Mouse (Mus musculus): ENCODE measurements at regions not wholly inside any gene's neighbourhood (a gene's known extent, or its start where the extent isn't known, plus 50 kb on each side); places are given as distances from the start of the nearest gene placed in this dataset.

DNA sequence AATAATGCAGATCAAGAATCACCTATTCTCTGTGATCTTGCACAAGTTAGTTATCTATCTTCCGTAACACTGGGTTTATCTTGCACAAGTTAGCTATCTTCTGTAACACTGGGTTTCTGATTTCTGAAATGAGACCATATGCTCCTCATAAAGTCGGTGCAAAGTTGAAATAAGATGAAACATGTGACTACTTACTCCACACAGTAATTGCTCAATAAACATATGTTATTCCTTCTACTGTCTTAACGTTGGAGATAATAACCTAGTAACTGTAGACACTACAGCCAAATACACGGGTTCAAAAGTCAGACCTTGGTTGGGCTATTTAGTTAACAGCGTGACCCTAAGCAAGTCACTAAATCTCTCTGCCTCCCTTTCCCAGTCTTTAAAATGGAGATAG, 65.8 kb upstream of the Atp11b start:
- no peak for DNase-seq

DNA sequence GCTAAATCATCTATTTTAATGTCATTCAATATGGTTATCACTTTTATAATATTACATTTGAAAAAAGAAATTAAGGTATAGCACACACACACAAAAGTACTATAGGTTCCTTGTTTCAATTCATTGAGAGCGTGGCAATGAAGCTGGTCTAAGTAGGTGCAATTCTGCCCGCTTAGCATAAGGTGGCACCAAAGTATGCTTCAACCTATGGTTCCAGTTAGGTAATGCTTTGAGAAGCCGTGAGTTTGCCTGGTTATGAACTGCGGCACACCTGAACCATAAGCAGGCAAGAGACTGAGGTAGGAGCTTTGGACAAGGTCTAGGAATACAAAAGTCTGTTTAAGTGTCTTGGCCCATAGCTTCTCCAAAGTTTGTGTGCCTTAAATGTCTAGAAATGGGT, 65.1 kb upstream of the Atp11b start:
- DNase-seq: no peak

DNA sequence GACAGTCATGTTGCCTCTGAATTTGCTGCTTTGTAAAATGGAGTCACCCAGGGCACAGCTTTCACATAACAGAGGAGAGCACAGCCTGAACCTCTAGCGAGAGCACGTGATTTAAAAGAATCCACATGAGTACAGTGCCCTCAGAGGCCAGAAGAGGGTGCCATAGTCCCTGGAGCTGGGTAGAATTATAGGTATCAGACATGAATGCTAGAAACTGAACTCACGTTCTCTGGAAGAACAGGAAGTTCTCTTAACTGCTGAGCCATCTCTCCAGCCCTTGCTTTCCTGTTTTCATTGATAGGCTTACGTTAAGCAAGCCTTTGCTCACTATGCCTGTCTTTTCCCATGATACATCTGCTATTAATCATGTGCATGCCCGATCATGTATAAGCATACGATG, 60.9 kb upstream of the Atp11b start:
- peak; percentile 54 for DNase-seq

DNA sequence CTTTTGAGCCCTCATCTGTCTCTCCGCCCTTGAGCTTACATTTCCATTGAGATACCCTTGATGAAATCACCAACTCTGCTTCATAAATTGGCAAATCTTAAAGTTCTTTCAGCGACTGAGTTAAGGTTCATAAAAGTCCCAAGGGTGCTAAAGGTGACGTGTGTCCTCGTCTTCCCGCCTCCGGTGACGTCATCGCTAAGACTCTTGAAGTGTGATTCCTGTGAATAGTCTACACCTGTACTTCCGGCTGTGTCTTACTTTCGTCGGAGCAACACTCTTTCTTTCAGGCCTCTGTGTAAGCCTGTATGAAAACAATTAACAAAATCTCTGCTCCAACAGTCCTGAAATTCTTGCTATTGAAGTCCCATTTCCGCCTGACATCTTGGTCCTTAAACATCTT, 60.4 kb upstream of the Atp11b start:
- no peak for DNase-seq

DNA sequence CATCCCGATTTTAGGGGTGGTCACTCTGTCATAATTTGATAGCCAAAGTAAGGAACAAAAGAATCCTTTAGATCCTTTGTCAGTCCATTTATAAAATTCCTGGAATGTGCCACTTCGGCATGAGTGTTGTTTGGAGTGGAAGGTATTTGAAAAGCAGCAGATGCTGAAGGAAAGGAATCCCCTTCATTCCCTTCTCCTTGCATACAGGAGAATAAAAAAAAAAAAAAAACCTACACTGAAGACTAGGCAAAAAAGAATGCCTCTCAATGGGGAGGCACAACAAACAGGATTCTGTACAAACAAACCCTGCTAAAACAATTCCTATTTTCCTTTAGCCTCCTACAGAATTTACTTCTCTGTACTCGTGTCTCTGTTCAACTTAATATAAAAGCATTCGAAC, 59.7 kb upstream of the Atp11b start:
- DNase-seq: no peak

DNA sequence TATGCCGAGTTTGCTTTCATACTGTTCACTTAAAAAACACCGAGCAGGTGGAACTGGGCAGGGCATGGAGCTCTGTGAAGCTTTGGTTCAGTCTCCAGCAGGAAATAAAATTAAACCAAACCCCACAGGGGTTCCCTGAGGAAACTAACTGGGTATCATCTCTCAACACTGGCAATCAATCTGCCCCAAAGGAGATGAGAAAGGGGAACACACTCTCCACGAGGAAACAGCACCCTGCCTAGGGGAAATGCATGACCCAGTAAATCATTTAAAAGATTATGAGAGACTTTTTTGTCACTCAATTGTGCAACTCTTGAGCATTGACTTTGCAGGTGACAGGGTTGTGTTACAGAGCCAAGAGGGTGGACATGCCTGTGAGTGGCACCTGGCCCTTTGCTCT, 58.0 kb upstream of the Atp11b start:
- DNase-seq: no peak

DNA sequence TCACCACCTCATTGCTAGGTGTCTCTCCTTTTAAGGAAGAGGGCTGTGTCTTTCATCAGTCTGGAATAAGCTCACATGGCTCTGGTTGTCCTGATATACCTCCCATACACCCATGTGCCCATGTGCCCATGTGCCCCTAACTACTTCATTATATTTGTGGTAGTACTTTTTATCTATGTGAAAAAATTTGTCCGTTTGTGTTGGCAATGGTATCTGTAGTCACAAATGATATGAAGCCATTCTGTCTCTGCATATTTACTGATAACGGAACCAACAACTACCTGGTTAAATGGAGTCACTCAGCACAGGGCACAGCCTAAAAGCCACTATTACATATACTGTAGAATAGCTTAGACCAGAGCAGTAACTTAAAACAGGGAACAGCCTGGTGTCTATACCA, 54.6 kb upstream of the Atp11b start:
- DNase-seq: no peak

DNA sequence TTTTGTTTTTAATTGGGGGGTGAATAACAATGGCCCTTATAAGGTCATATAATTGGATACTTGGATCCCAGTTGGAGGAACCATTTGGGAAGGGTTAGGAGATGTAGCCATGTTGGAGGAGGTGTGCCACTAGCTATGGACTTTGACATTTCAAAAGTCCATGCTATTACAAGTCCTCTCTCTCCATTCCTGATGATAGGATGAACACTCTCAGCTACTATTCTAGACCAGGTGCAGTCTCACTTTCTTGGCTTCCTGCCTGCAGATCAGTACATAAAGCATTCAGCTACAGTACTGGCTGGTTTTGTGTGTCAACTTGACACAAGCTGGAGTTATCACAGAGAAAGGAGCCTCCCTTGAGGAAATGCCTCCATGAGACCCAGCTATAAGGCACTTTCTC, 53.9 kb upstream of the Atp11b start:
- DNase-seq: no peak

DNA sequence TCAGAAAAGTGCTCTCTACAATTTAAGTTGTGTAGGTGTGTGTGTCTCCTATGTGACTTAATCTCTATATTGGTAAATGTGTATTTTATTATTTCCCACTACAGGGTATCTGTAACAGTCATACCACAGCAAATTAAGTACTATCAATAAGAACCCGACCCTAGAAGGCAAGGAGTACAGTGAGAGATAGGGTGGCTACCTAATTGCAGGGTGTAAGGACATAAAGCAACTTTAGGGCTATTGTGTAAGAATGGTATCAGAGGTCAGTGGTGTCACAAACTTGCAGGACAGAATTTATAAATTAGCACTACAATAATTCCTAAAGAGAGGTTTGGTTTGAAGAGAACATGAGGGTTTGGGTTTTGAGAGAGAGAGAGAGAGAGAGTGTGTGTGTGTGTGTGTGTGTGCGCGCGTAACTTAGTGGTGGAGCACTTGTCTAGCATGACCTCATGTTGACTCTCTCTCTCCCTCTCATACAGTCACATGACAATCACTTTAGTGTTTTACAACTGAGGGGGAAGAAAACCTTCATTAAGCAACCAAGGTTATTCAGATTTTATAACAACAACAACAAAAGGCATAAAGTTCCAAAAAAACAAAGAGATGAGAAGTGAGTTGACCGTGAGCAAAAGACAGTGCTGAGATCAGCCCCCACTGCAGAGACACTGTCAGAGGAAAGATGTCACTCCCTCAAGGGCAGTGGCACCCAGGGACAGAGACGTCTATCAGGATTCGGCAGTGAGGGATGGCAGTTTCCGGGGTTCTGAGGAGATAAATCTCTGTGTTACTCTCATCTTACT, 50.2 kb upstream of the Atp11b start:
- peak; percentile 4 for DNase-seq
